Mouse (Mus musculus) cerebellum, postnatal 36 days (tissue): ENCODE results near the gene D430041D05Rik.

Experiments
- DNase-seq, 2 experiments: peaks; one replicate each; pipeline ENCODE4 v3.0.0; 2021 to 2022; ENCODE audit warnings: mixed read lengths in 2 of 2

D430041D05Rik gene

GRCm38 (mm10) chr2:104404036-104404435, 6.8 kb downstream of the D430041D05Rik start:
- DNase-seq, result no peak

- DNase-seq, result no peak
Observed at GRCm38 (mm10) chr2:104398651-104399290, 12.0 kb downstream of the D430041D05Rik start.

- DNase-seq, result no peak
Observed at GRCm38 (mm10) chr2:104395961-104396360, 14.9 kb downstream of the D430041D05Rik start.

GRCm38 (mm10) chr2:104394769-104395168, 16.0 kb downstream of the D430041D05Rik start:
- DNase-seq, result no peak

GRCm38 (mm10) chr2:104392700-104393312, 18.0 kb downstream of the D430041D05Rik start:
- DNase-seq, result no peak

GRCm38 (mm10) chr2:104389231-104389630, 21.6 kb downstream of the D430041D05Rik start:
- DNase-seq, result peak; percentile 61 to 62

- no peak for DNase-seq
Observed at GRCm38 (mm10) chr2:104385941-104386340, 24.9 kb downstream of the D430041D05Rik start.

GRCm38 (mm10) chr2:104383589-104383988, 27.2 kb downstream of the D430041D05Rik start:
- DNase-seq, result no peak

- DNase-seq, result no peak
Observed at GRCm38 (mm10) chr2:104382813-104383212, 28.0 kb downstream of the D430041D05Rik start.

GRCm38 (mm10) chr2:104379304-104379703, 31.5 kb downstream of the D430041D05Rik start:
- DNase-seq, result peak; percentile 58 to 60

GRCm38 (mm10) chr2:104378791-104379190, 32.0 kb downstream of the D430041D05Rik start:
- DNase-seq, result no peak

GRCm38 (mm10) chr2:104377990-104378389, 32.8 kb downstream of the D430041D05Rik start:
- no peak for DNase-seq

- no peak for DNase-seq
Observed at GRCm38 (mm10) chr2:104372156-104372555, 38.7 kb downstream of the D430041D05Rik start.

- no peak for DNase-seq
Observed at GRCm38 (mm10) chr2:104371606-104372130, 39.1 kb downstream of the D430041D05Rik start.

- DNase-seq, result peak; percentile 63 to 69
Observed at GRCm38 (mm10) chr2:104367836-104368298, 42.9 kb downstream of the D430041D05Rik start.

GRCm38 (mm10) chr2:104367291-104367690, 43.5 kb downstream of the D430041D05Rik start:
- DNase-seq, result no peak

- no peak for DNase-seq
Observed at GRCm38 (mm10) chr2:104359305-104359704, 51.5 kb downstream of the D430041D05Rik start.

- no peak for DNase-seq
Observed at GRCm38 (mm10) chr2:104358881-104359280, 51.9 kb downstream of the D430041D05Rik start.

GRCm38 (mm10) chr2:104356531-104356930, 54.3 kb downstream of the D430041D05Rik start:
- no peak for DNase-seq

GRCm38 (mm10) chr2:104354117-104354516, 56.7 kb downstream of the D430041D05Rik start:
- DNase-seq, result no peak

- DNase-seq, result no peak
Observed at GRCm38 (mm10) chr2:104352204-104352493, 58.7 kb downstream of the D430041D05Rik start.

GRCm38 (mm10) chr2:104351415-104352203, 59.2 kb downstream of the D430041D05Rik start:
- no peak for DNase-seq

- no peak for DNase-seq
Observed at GRCm38 (mm10) chr2:104337619-104338018, 73.2 kb downstream of the D430041D05Rik start.
